Mouse (Mus musculus): Measurements from ENCODE around the gene Zfyve19.
A peak's percentile ranks its signal among the peaks of the same experiment; 100 is the strongest.

The Zfyve19 gene

GRCm38 (mm10) chr2:119254976-119255375 lies 46.6 kb downstream of the Zfyve19 start:
- no peak for DNase-seq (ENCODE audit: low read depth)

DNA sequence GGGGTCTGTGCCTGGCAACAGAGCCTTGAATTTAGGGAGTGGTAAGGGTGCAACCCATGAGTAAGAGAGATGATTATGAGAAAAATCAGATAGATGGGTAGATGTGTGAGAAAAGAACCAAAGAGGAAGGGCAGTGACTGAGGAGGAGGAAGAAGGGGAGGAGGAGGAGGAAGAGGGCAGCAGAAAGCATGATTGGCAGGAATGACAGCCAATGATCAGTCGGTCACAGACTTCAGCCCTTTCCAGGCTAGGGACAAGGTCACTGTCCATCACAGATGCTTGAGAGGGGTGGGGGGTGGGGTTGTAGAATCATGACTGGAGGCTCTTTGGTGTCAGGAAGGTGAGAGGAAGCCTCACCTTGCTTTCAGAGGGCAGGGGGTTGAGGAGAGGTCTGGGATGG lies 52.1 kb downstream of the Zfyve19 start:
- no peak for DNase-seq (ENCODE audit: low read depth)

DNA sequence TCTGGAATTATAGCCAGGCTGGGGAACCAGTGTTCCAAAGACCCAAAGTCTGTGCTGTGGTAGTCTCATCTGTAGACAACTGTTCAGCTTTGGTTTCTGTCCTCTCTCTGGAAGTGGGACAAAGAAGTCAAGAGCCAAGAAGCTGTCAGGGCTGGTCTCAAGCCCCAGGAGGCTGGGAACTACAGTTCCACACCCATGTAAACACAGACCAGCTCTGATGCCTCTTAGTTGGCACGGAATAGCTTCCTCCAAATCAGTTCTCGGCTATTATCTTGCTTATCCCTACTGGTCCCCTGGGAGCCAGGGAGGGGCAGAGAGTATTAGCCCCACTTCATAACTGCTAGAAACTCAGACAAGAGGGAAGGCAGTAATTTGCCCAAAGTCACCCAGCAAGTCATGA lies 52.9 kb downstream of the Zfyve19 start:
- DNase-seq (ENCODE audit: low read depth): no peak

DNA sequence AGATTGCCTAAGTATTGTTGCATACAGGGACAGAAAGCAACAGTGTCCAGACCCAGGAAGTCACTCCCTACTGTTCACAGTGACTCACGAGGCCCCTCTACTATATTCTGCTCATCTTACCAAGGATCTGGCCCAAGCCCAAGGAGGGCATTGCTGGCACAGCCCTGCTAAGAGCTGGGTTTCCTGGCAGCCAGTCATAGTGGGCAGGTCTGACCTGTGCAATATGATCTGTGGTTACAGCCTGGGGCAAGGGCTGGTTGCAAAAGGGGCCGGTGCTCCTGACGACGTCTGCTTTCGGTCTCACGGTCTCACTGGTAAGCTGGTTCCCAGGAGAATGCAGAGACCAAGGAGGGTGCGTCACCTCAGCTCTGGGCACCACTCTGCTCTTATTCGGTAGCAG lies 54.6 kb downstream of the Zfyve19 start:
- DNase-seq (ENCODE audit: low read depth): peak; percentile 74

DNA sequence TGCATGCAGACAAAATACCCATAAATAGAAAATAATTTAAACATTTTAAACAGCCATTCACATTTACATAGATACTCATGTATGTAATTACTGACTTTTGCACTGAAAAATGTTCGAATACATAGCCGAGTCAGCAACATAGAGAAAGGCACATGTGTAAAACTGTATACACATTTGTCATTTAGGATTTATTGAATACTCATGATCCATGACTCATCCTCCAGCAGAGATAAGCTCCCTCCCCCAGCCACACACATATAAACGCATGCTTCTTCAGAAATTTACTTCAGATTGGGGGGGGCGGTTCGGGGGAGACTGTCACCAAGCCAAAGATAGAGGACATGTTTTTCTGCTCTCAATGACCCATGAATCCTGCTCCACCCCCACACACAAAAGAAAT lies 55.4 kb downstream of the Zfyve19 start:
- DNase-seq (ENCODE audit: low read depth): no peak
